Mouse (Mus musculus) right cerebral cortex, postnatal 10 days (tissue): Measurements from ENCODE around the gene Chst3.
A peak's percentile ranks its signal among the peaks of the same experiment; 100 is the strongest.
"Not testable (repeated sequence)": the region's sequence is repeated elsewhere in the genome, so short reads cannot be mapped to it uniquely, and the experiment has no call there.

Source experiments
- DNase-seq, 2 experiments: peaks; one replicate each; pipeline ENCODE4 v3.0.0; 2021; ENCODE audit warnings: low spot score in 2 of 2

The Chst3 gene

GRCm38 (mm10) chr10:60161397-60161796, 57.7 kb downstream of the Chst3 start:
- DNase-seq, result not testable (repeated sequence)

DNA sequence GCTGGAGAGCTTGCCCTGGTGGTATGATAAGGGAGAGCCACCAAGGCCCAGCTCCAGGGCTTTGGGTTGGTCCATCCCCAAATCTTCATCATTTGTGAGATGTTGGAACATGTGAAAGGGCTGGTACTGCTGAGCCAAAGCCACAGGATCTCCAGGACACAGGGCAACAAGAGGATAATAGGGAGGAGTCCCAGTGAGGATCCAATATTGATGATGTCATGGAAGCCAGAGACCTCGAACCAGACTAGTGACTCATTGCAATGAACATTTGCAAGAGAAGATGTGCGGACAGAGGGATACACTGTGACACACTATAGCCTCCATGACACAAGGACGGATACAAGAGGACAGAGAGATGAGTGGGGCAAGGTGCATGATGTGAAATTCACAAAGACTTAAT, 60.9 kb downstream of the Chst3 start:
- no peak for DNase-seq

- no peak for DNase-seq
Measured at GRCm38 (mm10) chr10:60156016-60156415, 63.0 kb downstream of the Chst3 start.

DNA sequence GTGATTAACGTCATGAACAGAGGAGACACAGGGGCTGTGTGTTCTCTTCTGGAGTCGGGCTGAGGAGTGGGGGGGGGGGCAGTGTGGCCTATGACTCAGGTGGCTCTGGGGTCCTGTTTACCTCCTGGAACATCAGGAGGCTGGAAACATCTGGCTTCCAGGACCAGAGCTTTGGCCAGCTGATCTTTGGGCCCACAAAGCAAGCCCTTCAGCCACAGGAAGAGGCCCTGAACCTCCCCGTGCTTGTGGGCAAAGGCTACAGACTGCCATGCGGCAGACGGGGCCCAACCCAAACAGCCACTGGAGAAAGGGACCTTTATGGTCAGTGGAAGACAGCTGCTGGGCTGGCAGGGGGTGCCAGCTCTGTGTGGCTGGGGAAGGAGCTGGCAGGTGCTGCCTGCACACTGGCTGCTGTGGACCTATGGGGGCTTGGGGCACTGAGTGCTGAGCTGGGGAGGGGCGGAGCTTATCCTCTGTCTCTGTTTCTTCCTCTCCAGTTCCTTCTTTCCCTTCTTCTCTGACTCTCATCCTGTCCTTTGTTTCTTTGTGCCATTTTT, 67.9 kb downstream of the Chst3 start:
- no peak for DNase-seq

DNA sequence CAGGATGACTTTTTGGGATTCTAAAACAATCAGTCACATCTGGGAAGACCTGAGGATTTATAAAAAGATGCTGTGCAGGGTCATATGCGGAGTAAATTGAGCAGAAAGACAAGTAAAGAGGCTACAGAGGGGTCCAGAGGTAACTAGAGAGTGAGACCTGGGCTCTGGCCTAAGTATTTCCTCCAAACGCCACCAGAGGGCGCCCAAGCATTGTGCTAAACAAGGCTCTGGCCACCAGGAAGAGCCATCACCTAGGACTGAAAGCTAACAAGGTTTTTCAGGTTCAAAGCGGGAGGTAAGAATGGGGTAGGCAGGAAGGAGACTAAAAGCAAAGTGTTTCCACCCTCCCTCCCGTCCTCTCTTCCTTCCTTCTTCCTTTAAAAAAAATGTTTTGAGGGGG, 71.0 kb downstream of the Chst3 start:
- DNase-seq, result peak in 1 of 2 experiments; percentile 86

GRCm38 (mm10) chr10:60147510-60148047, 71.5 kb downstream of the Chst3 start:
- not testable (repeated sequence) for DNase-seq

DNA sequence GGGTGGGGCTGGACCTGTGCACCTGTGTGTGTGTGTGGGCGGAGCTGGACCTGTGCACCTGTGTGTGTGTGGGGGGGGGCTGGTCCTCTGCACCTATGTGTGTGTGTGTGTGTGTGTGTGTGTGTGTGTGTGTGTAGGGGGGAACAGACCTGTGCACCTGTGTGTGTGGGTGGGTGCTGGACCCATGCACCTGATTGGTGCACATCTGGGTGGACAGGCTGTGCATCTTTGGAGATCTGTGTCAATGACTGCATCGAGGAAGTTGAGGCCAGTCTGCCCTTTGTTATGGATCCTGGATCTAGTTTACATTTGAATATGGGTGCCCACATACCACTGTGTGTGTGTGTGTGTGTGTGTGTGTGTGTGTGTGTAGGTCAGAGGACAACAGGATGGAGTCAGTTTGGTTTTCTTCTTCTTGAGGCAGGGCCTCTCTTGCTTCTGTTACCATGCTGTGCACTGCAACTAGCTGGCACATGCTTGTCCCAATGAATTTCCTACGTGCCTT, 77.4 kb downstream of the Chst3 start:
- peak in 1 of 2 experiments; percentile 22 for DNase-seq

GRCm38 (mm10) chr10:60140751-60141150, 78.3 kb downstream of the Chst3 start:
- DNase-seq, result no peak

GRCm38 (mm10) chr10:60138680-60139079, 80.4 kb downstream of the Chst3 start:
- DNase-seq, result peak in 1 of 2 experiments; percentile 31

DNA sequence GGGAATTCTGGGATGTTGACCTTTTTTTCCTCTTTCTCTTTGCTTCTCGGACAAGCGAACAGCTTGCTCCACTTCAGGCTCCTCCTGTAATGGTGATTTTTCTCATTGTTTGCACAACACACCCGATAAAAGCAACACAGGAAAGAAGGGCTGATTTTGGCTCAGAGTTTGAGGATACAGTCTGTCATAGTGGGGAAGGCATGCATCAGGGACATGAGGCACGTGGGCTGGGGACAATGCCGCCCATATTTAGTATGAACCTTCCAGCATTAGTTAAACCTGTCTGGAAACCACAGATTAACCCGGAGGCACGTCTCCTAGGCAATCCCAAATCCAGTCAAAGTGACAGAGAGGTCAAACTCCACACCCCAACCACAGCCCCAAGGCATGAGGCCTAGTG, 82.1 kb downstream of the Chst3 start:
- peak in 1 of 2 experiments; percentile 43 for DNase-seq

DNA sequence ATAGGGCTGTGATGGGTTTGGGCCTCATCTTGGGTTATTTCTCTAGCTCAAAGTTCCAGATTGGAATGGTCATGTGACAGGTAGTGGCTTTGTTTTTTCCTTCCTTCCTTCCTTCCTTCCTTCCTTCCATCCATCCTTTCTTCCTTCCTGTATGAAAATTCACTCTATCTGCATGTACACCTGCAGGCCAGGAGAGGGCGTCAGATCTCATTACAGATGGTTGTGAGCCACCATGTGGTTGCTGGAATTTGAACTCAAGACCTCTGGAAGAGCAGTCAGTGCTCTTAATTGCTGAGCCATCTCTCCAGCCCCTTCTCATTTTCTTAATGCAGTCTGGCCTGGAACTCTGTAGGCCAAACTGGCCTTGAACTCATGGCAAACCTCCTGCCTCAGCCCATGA, 83.0 kb downstream of the Chst3 start:
- peak in 1 of 2 experiments; percentile 19 for DNase-seq

- peak in 1 of 2 experiments; percentile 32 for DNase-seq
Measured at GRCm38 (mm10) chr10:60134201-60134600, 84.9 kb downstream of the Chst3 start.

DNA sequence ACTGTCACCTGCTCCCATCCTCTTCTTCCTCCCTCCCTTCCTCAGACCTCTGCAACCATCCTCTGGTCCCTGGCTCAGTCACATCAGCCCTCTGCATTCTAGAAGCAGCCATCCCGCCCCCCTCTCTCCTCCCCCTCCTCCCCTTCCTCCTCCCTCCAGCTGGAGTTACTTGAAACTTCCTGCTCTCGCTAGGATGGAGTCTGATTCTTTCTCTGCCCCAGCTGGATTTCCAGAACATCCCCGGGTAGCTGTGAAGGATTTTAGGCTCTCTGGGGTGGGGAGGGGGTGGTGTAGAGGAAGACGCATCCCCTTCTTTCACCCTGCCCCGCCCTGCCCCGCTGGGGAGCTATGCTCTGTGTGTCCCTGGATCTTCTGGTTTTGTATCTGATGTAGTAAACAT, 85.6 kb downstream of the Chst3 start:
- peak in 1 of 2 experiments; percentile 31 for DNase-seq
